Mouse (Mus musculus) right cerebral cortex, postnatal 10 days (tissue): ENCODE results near the gene Frmpd4.
A peak's percentile ranks its signal among the peaks of the same experiment; 100 is the strongest.

ENCODE experiments used
- DNase-seq, 2 experiments: peaks; one replicate each; pipeline ENCODE4 v3.0.0; 2021; ENCODE audit warnings: low spot score in 2 of 2

The Frmpd4 gene

GRCm38 (mm10) chrX:167597639-167598217, 979.3 kb downstream of the Frmpd4 start:
- no peak for DNase-seq

- DNase-seq: peak in 1 of 2 experiments; percentile 18
Observed at GRCm38 (mm10) chrX:167552827-167553226, 1024.2 kb downstream of the Frmpd4 start.

- peak in 1 of 2 experiments; percentile 29 for DNase-seq
Observed at GRCm38 (mm10) chrX:167523151-167523550, 1053.9 kb downstream of the Frmpd4 start.

GRCm38 (mm10) chrX:167522528-167522927, 1054.5 kb downstream of the Frmpd4 start:
- no peak for DNase-seq

GRCm38 (mm10) chrX:167518440-167518839, 1058.6 kb downstream of the Frmpd4 start:
- no peak for DNase-seq

GRCm38 (mm10) chrX:167497780-167498179, 1079.3 kb downstream of the Frmpd4 start:
- peak; percentile 53 to 77 for DNase-seq

GRCm38 (mm10) chrX:167492265-167492664, 1084.8 kb downstream of the Frmpd4 start:
- DNase-seq: no peak

GRCm38 (mm10) chrX:167491589-167492207, 1085.3 kb downstream of the Frmpd4 start:
- no peak for DNase-seq

GRCm38 (mm10) chrX:167483409-167484177, 1093.4 kb downstream of the Frmpd4 start:
- no peak for DNase-seq

- DNase-seq: peak in 1 of 2 experiments; percentile 21
Observed at GRCm38 (mm10) chrX:167477636-167478035, 1099.4 kb downstream of the Frmpd4 start.

GRCm38 (mm10) chrX:167434883-167435282, 1142.1 kb downstream of the Frmpd4 start:
- DNase-seq: no peak

- peak in 1 of 2 experiments; percentile 16 for DNase-seq
Observed at GRCm38 (mm10) chrX:167433950-167434349, 1143.1 kb downstream of the Frmpd4 start.
